Mouse (Mus musculus) heart, adult 2 months (tissue): ENCODE measurements around the gene Prkci. TPM values are rescaled to one million over a fixed set of nuclear protein-coding genes. Genes with fewer than 3 reads are reported as not detected.
A peak's percentile ranks its signal among the peaks of the same experiment; 100 is the strongest.

Experiments
- DNase-seq, 2 experiments: peaks; one replicate each; pipeline ENCODE4 v3.0.0; 2021
- H3K27ac ChIP-seq: fragments of 200-600 bp; 2 replicates; pipeline ENCODE4 v1.8.1; 2022
- H3K27me3 ChIP-seq: fragments of 200-500 bp; 2 replicates; pipeline ENCODE4 v1.6.1; 2012; ENCODE audit warnings: mild to moderate bottlenecking, low read length, inconsistent platforms, mixed read lengths; ENCODE audit not compliant: control insufficient read depth, insufficient read depth
- H3K36me3 ChIP-seq: fragments of 200-500 bp; 2 replicates; pipeline ENCODE4 v1.6.1; 2012; ENCODE audit warnings: low read length, inconsistent platforms; ENCODE audit not compliant: control insufficient read depth, insufficient read depth
- H3K4me1 ChIP-seq: fragments of 200-500 bp; 2 replicates; pipeline ENCODE4 v1.6.1; 2011; ENCODE audit warnings: low read length; ENCODE audit not compliant: control insufficient read depth, insufficient read depth
- H3K4me3 ChIP-seq: fragments of 200-600 bp; 2 replicates; pipeline ENCODE4 v1.8.1; 2022
- H3K79me2 ChIP-seq: fragments of 200-500 bp; replicated peaks from 2 replicates; pipeline ENCODE4 v1.6.1; 2012; ENCODE audit warnings: mild to moderate bottlenecking, inconsistent platforms, low read length, moderate library complexity, mixed read lengths; ENCODE audit not compliant: control insufficient read depth, insufficient read depth
- H3K9ac ChIP-seq: fragments of 200-500 bp; 2 replicates; pipeline ENCODE4 v1.6.1; 2012; ENCODE audit warnings: low read depth, mild to moderate bottlenecking, control low read depth, inconsistent platforms, low read length, mixed read lengths
- CTCF ChIP-seq: fragments of 200-600 bp; IDR thresholded peaks from 2 replicates; pipeline ENCODE4 v1.8.1; 2022; ENCODE audit warnings: antibody characterized with exemption, mild to moderate bottlenecking, moderate library complexity
- EP300 ChIP-seq: fragments of 200-500 bp; IDR thresholded peaks from 2 replicates; pipeline ENCODE4 v1.6.1; 2011; ENCODE audit warnings: low read depth, low read length, control low read depth; ENCODE audit not compliant: insufficient read depth
- POLR2A ChIP-seq: fragments of 200-500 bp; IDR thresholded peaks from 2 replicates; pipeline ENCODE4 v1.6.1; 2011; ENCODE audit warnings: mild to moderate bottlenecking, low read depth, low read length, control low read depth; ENCODE audit not compliant: insufficient read depth
- WGBS: fragments of 180-500 bp; shearing (Covaris S2); methylation state at CpG from one replicate; pipeline ENCODE4 v1.1.7; 2018; 5-methylcytosine and 5-hydroxymethylcytosine counted together
- intact Hi-C: fragments of 180-260 bp; cut with DNase I; formaldehyde crosslinking; loops from one replicate; pipeline ENCODE4 v1.15.1; 2025
- polyA plus RNA-seq: library from polyadenylated mRNA; depleted of rRNA; stranded (reverse); fragments of >200 nt; gene quantifications from 2 replicates; pipeline ENCODE4 v1.2.3, GENCODE M21; 2012
- total RNA-seq, 2 experiments: library from RNA; stranded (reverse); gene quantifications; 2 replicates each; pipeline ENCODE4 v1.2.3; 2021

The Prkci gene
- total and polyA plus RNA-seq, 3 experiments, result 6.4 to 13.7 (median 7.9) TPM

DNA sequence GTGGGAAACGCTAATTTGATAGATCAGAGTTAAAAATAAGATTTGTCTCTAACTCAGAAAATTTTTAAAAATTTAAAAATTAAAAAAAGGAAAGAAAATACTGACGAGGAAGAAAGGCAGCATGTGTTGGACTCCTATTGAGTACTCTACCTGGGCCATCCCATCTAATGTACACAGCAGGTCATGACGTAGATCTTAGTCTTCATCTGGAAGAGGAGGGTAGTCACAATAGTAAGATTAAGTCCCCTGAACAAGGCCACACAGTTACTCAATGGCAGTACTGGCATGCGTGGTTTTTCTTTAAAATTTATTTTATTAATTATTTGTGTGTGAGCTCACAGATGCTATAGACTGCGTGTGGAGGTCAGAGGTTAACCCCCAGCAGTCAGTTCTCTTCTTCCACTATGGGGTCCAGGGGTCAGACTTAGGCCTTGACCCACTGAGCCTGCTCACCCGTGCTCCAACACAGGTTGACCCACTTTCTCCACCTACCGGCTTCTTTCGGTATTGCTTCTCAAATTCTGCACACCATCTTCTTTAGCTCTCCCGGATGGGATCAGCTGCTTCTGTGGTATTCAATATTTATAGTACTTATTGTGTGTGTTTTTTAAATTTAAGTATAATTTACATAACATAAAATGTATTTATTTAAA lies 20.3 kb upstream of the Prkci start:
- DNase-seq, result peak; percentile 45 to 57
- no peaks in the 10 kb centered on the region for H3K4me1 ChIP-seq
- no peak overlapping the region for H3K9ac ChIP-seq
- TF ChIP-seq CTCF (peak; percentile 88), EP300 (no peak)
- H3K4me3 ChIP-seq, result no peak overlapping the region
- H3K36me3 ChIP-seq, result no peaks in the 10 kb centered on the region
- no peak overlapping the region for H3K27ac ChIP-seq
- intact Hi-C loops, result loop anchor here (1.0 to 10.0 kb wide), 3 partner anchors 120 to 383 kb away; partner anchors contain the start of gene Gpr160
- H3K27me3 ChIP-seq, result no peaks in the 10 kb centered on the region
- WGBS, result 43% methylated on average over 9 of the region's 9 CpGs
- no peaks in the 10 kb centered on the region for H3K79me2 ChIP-seq

DNA sequence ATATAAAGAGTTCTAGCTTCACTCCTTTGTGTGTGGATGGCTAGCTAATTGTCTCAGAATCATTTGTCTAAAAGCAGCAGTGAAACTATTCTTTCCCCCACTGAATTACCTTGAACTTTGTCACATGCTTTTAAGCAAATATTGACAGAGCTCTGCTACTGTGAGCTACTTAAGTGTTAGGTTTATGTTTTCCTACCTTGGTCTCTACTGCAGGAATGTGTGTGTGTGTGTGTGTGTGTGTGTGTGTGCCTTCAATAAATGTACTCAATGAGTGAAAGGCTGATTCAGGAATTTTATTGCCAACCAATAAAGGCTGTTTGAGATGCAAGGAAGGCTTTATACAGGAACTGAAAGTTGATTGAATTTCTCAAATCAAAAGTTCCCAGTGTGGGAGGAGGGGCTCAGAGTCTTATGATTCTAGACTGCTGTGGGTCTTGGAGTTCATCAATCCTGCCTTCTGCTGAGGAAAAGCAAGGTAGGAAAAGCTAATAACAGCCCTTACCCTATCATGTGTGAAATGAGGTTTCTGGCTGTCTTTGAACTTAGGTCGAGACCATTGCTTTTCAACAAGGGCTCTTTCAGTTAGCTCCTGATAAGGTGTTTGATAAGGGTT lies 18.4 kb upstream of the Prkci start:
- H3K4me3 ChIP-seq, result no peak overlapping the region
- H3K27ac ChIP-seq, result no peak overlapping the region
- no peaks in the 10 kb centered on the region for H3K36me3 ChIP-seq
- DNase-seq, result no peak
- no peaks in the 10 kb centered on the region; the same call in 1 of the 2 replicates for H3K4me1 ChIP-seq
- TF ChIP-seq CTCF, result no peak
- TF ChIP-seq EP300, result no peak
- no peak for TF ChIP-seq POLR2A
- H3K79me2 ChIP-seq, result no peaks in the 10 kb centered on the region
- no peak overlapping the region for H3K9ac ChIP-seq
- intact Hi-C loops, result loop anchor here (10.0 kb wide), 1 partner anchor 122 kb away; the partner anchor contains the start of gene Gpr160
- no peaks in the 10 kb centered on the region for H3K27me3 ChIP-seq
- 44% methylated on average over 1 of the region's 1 CpGs for WGBS

DNA sequence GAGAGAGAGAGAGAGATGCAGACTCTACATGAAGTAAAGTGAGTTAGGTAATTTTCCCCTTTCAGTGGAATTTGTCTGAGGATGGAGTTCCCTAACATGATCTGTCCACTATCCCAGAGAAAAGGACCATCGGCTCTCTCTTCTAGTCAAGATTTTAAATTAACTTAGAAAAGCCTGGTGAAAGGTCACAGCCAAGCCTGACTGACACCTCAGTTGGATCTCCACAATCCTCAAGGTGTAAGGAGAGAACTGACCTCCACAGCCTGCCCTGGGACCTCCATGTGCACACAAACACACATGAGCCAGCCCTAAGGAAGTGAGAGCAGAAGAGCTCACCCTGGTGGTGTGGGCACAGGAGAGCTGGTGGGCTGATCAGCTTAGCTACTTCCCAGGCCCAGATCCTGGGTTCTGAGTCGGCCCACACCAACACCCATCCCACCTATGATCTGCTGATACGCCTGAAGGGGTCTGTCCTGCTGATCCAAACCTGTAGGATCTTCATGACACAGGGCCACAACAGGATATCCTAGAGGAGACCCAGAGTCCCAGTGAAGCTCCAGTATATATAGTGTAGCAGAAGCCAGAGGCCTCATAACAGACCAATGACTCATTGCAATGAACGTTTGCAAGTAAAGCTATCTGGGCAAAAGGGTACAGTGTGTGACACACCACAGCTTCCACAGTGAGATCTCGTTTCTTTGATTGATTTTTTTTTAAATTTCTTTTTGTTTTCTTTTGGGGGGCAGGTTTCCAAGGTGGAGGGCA lies 13.7 kb upstream of the Prkci start:
- intact Hi-C loops, result no loop called here
- H3K9ac ChIP-seq, result no peak overlapping the region
- no peak for TF ChIP-seq CTCF
- TF ChIP-seq POLR2A, result no peak
- WGBS, result 56% methylated on average over 5 of the region's 5 CpGs
- no peaks in the 10 kb centered on the region for H3K79me2 ChIP-seq
- no peak overlapping the region for H3K4me3 ChIP-seq
- DNase-seq, result no peak
- no peaks in the 10 kb centered on the region for H3K27me3 ChIP-seq
- no peaks in the 10 kb centered on the region for H3K36me3 ChIP-seq
- H3K27ac ChIP-seq, result no peak overlapping the region
- H3K4me1 ChIP-seq, result no peaks in the 10 kb centered on the region; the same call in 1 of the 2 replicates

DNA sequence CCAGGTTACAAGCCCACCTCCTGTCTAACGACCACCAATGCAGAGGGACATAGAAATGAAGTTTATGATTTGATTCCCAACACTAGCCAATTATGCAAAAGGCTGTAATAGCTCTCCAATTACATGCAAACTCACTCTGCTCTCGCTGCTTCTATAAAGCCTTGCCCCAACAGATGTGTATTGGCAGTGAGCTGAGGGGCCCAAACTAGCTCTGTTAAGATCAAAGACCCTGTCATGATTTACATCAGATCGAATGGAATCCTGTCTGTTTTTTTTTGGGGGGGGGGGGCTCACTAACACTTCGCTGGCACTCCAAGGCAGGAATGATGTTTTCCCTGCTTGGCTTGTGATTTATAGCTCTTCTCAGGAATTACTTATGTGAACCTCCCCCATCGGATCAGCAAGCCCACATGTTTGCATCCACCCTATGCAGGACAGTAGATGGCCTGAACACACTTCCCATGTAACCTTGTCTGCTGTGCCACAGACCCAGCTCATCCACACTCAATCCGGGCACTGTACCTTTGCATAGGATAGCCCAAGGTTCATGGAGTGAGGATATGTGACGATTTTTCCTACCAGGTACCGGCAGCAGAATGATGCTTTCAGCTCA lies 12.5 kb upstream of the Prkci start:
- 71% methylated on average over 8 of the region's 8 CpGs for WGBS
- Histone ChIP-seq H3K36me3 (peaks cover 4% of the 10 kb centered on the region; the same call in 1 of the 2 replicates), H3K27me3 (no peaks in the 10 kb centered on the region), H3K79me2 (no peaks in the 10 kb centered on the region), H3K4me3 (no peak overlapping the region), H3K4me1 (peaks cover 2% of the 10 kb centered on the region), H3K27ac (no peak overlapping the region), H3K9ac (no peak overlapping the region)
- no peak for DNase-seq
- intact Hi-C loops, result no loop called here
- TF ChIP-seq POLR2A, result no peak
- TF ChIP-seq EP300, result no peak
- no peak for TF ChIP-seq CTCF

DNA sequence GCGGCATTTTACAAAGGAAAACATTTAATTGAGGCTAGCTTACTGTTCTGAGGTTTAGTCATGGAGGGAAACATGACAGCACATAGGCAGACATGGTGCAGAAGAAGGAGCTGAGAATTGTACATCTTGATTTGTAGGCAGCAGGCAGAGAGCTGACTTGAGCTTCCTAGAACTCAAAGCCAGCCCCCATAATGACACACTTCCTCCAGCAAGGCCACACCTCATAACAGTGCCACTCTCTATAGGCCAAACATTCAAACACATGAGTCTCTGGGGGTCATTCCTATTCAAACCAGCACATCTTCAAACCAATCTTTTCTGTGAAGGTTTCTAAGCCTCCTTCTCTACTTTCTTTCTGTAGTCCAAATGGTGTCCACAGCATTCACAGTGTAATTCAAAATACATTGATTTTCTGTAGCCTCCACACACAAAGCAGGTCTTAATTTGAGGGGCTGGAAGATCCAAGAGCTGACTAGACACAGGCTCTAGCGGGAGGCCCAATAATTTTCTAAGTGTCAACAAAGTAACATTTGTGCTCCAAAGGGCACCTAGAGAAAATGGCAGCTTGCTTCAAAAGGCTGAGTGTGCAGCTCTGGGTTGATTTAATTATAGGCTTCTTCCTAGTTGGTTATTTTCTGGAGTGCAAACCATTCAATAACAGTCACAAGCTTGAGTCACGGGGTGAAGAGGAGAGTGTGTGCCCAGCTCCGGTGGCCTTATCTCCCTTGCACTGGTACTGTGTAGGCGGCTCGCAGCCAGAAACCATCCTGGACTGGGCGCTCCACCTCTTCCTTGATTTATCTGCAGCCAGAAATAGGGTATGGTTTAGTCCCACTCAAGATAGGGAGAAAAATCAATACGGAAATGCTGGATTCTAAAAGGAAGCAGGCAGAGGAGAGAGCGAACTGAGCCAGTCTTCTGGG lies 7.9 kb upstream of the Prkci start:
- Histone ChIP-seq H3K27me3 (no peaks in the 10 kb centered on the region), H3K79me2 (no peaks in the 10 kb centered on the region), H3K27ac (peak overlapping the region; percentile 67), H3K9ac (no peak overlapping the region), H3K4me1 (peaks cover 2% of the 10 kb centered on the region), H3K36me3 (peaks cover 4% of the 10 kb centered on the region; the same call in 1 of the 2 replicates), H3K4me3 (no peak overlapping the region)
- TF ChIP-seq CTCF (no peak), EP300 (0 out of 2 replicates have a peak, but pooled peaks have one; percentile 51)
- 34% methylated on average over 9 of the region's 9 CpGs for WGBS
- peak; percentile 37 to 70 for DNase-seq
- intact Hi-C loops, result no loop called here
